Mouse (Mus musculus): ENCODE data around the gene Olfr1425. TPM values are rescaled to one million over a fixed set of nuclear protein-coding genes. Genes with fewer than 3 reads are reported as not detected.

Gene Olfr1425
- 0.08 TPM in 1 of 2 replicates, not detected in the other for polyA plus RNA-seq (2012; ENCODE audit: low replicate concordance)

GRCm38 (mm10) chr19:12077631-12078030 is at the start of gene Olfr1425:
Gene Olfr1425, minus strand, starts transcription at chr19:12077731.

GRCm38 (mm10) chr19:12123103-12123502 is 45.6 kb upstream of the Olfr1425 start, which contains the start of gene Olfr76:
Gene Olfr76, minus strand, starts transcription at chr19:12123203.

GRCm38 (mm10) chr19:12115797-12116196 is 38.3 kb upstream of the Olfr1425 start, which contains the start of gene Olfr1428:
Gene Olfr1428, minus strand, starts transcription at chr19:12115897.

GRCm38 (mm10) chr19:12103234-12103633 is 25.7 kb upstream of the Olfr1425 start, which contains the start of gene Olfr1427:
Gene Olfr1427, minus strand, starts transcription at chr19:12103334.

GRCm38 (mm10) chr19:12091913-12092312 is 14.4 kb upstream of the Olfr1425 start, which contains the start of gene Olfr1426:
Gene Olfr1426, minus strand, starts transcription at chr19:12092013.

GRCm38 (mm10) chr19:12062582-12062981 is 14.9 kb downstream of the Olfr1425 start, which contains the start of gene Olfr1424:
Gene Olfr1424, minus strand, starts transcription at chr19:12062682.

GRCm38 (mm10) chr19:12041217-12041616 is 36.3 kb downstream of the Olfr1425 start, which contains the start of gene Olfr1423:
Gene Olfr1423, minus strand, starts transcription at chr19:12041317.

Other genes with a start within 250 kb of the Olfr1425 start
- not detected in 2 replicates for gene Olfr1417, start 238.5 kb downstream of the Olfr1425 start, polyA plus RNA-seq (2012; ENCODE audit: low replicate concordance)
- not detected in 2 replicates for gene Olfr1418, start 216.7 kb downstream of the Olfr1425 start, polyA plus RNA-seq (2012; ENCODE audit: low replicate concordance)
- not detected in 2 replicates for gene Olfr1419, start 202.6 kb downstream of the Olfr1425 start, polyA plus RNA-seq (2012; ENCODE audit: low replicate concordance)
- gene Olfr1420, start 191.2 kb downstream of the Olfr1425 start, polyA plus RNA-seq (2012; ENCODE audit: low replicate concordance): not detected in 2 replicates
- 7.4 and 15.6 TPM in 2 replicates for gene Patl1, start 165.3 kb downstream of the Olfr1425 start, polyA plus RNA-seq (2012; ENCODE audit: low replicate concordance)
- gene Osbp, start 111.8 kb downstream of the Olfr1425 start, polyA plus RNA-seq (2012; ENCODE audit: low replicate concordance): 5.8 and 7.0 TPM in 2 replicates
- 0.05 TPM in 1 of 2 replicates, not detected in the other for gene Olfr1423, start 36.4 kb downstream of the Olfr1425 start, polyA plus RNA-seq (2012; ENCODE audit: low replicate concordance)
- not detected in 2 replicates for gene Olfr1424, start 15.0 kb downstream of the Olfr1425 start, polyA plus RNA-seq (2012; ENCODE audit: low replicate concordance)
- not detected in 2 replicates for gene Olfr1426, start 14.3 kb upstream of the Olfr1425 start, polyA plus RNA-seq (2012; ENCODE audit: low replicate concordance)
- not detected in 2 replicates for gene Olfr1427, start 25.6 kb upstream of the Olfr1425 start, polyA plus RNA-seq (2012; ENCODE audit: low replicate concordance)
- not detected in 2 replicates for gene Olfr1428, start 38.2 kb upstream of the Olfr1425 start, polyA plus RNA-seq (2012; ENCODE audit: low replicate concordance)
- gene Olfr76, start 45.5 kb upstream of the Olfr1425 start, polyA plus RNA-seq (2012; ENCODE audit: low replicate concordance): not detected in 2 replicates
- gene Olfr1555-ps1, start 92.4 kb upstream of the Olfr1425 start, polyA plus RNA-seq (2012; ENCODE audit: low replicate concordance): not detected in 2 replicates
- 0.19 TPM in 1 of 2 replicates, not detected in the other for gene Olfr1431, start 122.9 kb upstream of the Olfr1425 start, polyA plus RNA-seq (2012; ENCODE audit: low replicate concordance)
- not detected in 2 replicates for gene Olfr1432, start 154.9 kb upstream of the Olfr1425 start, polyA plus RNA-seq (2012; ENCODE audit: low replicate concordance)
- not detected in 2 replicates for gene Olfr262, start 163.9 kb upstream of the Olfr1425 start, polyA plus RNA-seq (2012; ENCODE audit: low replicate concordance)
- 0.17 TPM in 1 of 2 replicates, not detected in the other for gene Olfr235, start 183.3 kb upstream of the Olfr1425 start, polyA plus RNA-seq (2012; ENCODE audit: low replicate concordance)
- gene Olfr1434, start 202.1 kb upstream of the Olfr1425 start, polyA plus RNA-seq (2012; ENCODE audit: low replicate concordance): not detected in 2 replicates
- not detected in 2 replicates for gene Olfr1436, start 221.4 kb upstream of the Olfr1425 start, polyA plus RNA-seq (2012; ENCODE audit: low replicate concordance)
- not detected in 2 replicates for gene Olfr1437, start 247.4 kb upstream of the Olfr1425 start, polyA plus RNA-seq (2012; ENCODE audit: low replicate concordance)

Data from leukemia stem cell, adult 10-12 weeks (primary cell).